Mouse (Mus musculus): ENCODE data around the gene Sptssb. TPM values are rescaled to one million over a fixed set of nuclear protein-coding genes. Genes with fewer than 3 reads are reported as not detected.

The Sptssb gene
- not detected in 2 replicates for total RNA-seq (2012; rRNA removed)
- total RNA-seq (2014; rRNA removed): not detected in 2 replicates
- not detected in 2 replicates for polyA plus RNA-seq (2012; ENCODE audit: insufficient read length, low read depth)

- Histone ChIP-seq H3K4me3 (replicated peaks in 1 of 3; ENCODE audit: low read depth in 2 of 3, low read length in 2 of 3, poor library complexity in 1 of 3) (no peak within 1 kb of the TSS), H3K9ac (ENCODE audit: insufficient read depth, low read depth) (no peak within 1 kb of the TSS), H3K9me3 (replicated peaks; ENCODE audit: low read length) (no peaks in the 10 kb centered on the region), H3K79me2 (replicated peaks; ENCODE audit: control insufficient read depth, extremely low read depth, insufficient read depth, poor library complexity, severe bottlenecking) (no peaks in the 10 kb centered on the region), H3K4me1 (ENCODE audit: control insufficient read depth in 1 of 2, insufficient read depth in 2 of 2) (no peaks in the 10 kb centered on the region), H3K4me2 (ENCODE audit: insufficient read depth, low read depth, poor library complexity, severe bottlenecking) (no peak within 1 kb of the TSS), H3K27ac (ENCODE audit: insufficient read depth, low read depth) (no peak within 1 kb of the TSS), H3K27me3 (replicated peaks) (no peaks in the 10 kb centered on the region), H3K36me3 (replicated peaks in 1 of 2; ENCODE audit: control insufficient read depth in 1 of 2, insufficient read depth in 1 of 2, low read length in 1 of 2) (no peaks in the 10 kb centered on the region)
- in situ Hi-C loops (cut with MboI; ENCODE audit: low pct_ligation_motif_present, low pct_unique_long_range_greater_than_20kb, low sequenced_read_pairs) (no loop called here), dilution Hi-C loops (cut with MboI; ENCODE audit: extremely low pct_ligation_motif_present, extremely low pct_unique_long_range_greater_than_20kb, low sequenced_read_pairs) (no loop called here)
- no peak for DNase-seq (ENCODE audit: extremely low read depth)
- TF ChIP-seq NELFE (IDR thresholded peaks at IDR 0.05; ENCODE audit: low read depth, low read length): no peak
- no peak for TF ChIP-seq ZKSCAN1 (IDR thresholded peaks at IDR 0.05; ENCODE audit: borderline replicate concordance, low read depth, low read length)
- no peak for TF ChIP-seq TBP (conservative IDR thresholded peaks at IDR 0.05; ENCODE audit: low read depth, low read length)
- TF ChIP-seq USF2 (conservative IDR thresholded peaks at IDR 0.05; ENCODE audit: low read depth, low read length): no peak
- TF ChIP-seq MAZ (IDR thresholded peaks at IDR 0.05; ENCODE audit: low read depth, low read length): no peak
- TF ChIP-seq GABPA (IDR thresholded peaks at IDR 0.05; ENCODE audit: insufficient replicate concordance, low read depth, low read length): no peak
- no peak for TF ChIP-seq ETS1 (conservative IDR thresholded peaks at IDR 0.05; ENCODE audit: low read depth, low read length)
- TF ChIP-seq MEF2A (IDR thresholded peaks at IDR 0.05; ENCODE audit: borderline replicate concordance, low read depth, low read length): no peak
- TF ChIP-seq SIN3A (IDR thresholded peaks at IDR 0.05; ENCODE audit: low read length): no peak
- no peak for TF ChIP-seq NRF1 (IDR thresholded peaks at IDR 0.05; ENCODE audit: low read depth, low read length)
- no peak for TF ChIP-seq POLR2AphosphoS2 (IDR thresholded peaks at IDR 0.05; ENCODE audit: low read depth, low read length)
- no peak for TF ChIP-seq IRF4 (IDR thresholded peaks at IDR 0.05; ENCODE audit: low read depth, low read length)
- TF ChIP-seq MXI1 (IDR thresholded peaks at IDR 0.05; ENCODE audit: low read depth, low read length): no peak
- no peak for TF ChIP-seq ELF1 (IDR thresholded peaks at IDR 0.05; ENCODE audit: low read depth, low read length)
- TF ChIP-seq CTCF (conservative IDR thresholded peaks at IDR 0.05 in 1 of 2, IDR thresholded peaks at IDR 0.05 in 1 of 2; ENCODE audit: low read depth in 2 of 2, low read length in 2 of 2): no peak
- TF ChIP-seq EP300 (IDR thresholded peaks at IDR 0.05; ENCODE audit: low read length): no peak
- no peak for TF ChIP-seq JUN (IDR thresholded peaks at IDR 0.05; ENCODE audit: insufficient read depth, low read depth, low read length)
- no peak for TF ChIP-seq MAFK (IDR thresholded peaks at IDR 0.05; ENCODE audit: insufficient replicate concordance, low read length)
Measured at GRCm38 (mm10) chr3:69859858-69860588, at the start of gene Sptssb. TSS of gene Sptssb (minus strand) at chr3:69859940.

- TF ChIP-seq CTCF (conservative IDR thresholded peaks at IDR 0.05 in 1 of 2, IDR thresholded peaks at IDR 0.05 in 1 of 2; ENCODE audit: low read depth in 2 of 2, low read length in 2 of 2): peak in 1 of 2 experiments; percentile 72; a peak in 3 of 4 replicates
- no peak for TF ChIP-seq MAZ (IDR thresholded peaks at IDR 0.05; ENCODE audit: low read depth, low read length)
- peak; percentile 49 for TF ChIP-seq SMC3 (IDR thresholded peaks at IDR 0.05; ENCODE audit: low read depth, low read length)
- no peak for TF ChIP-seq ZMIZ1 (IDR thresholded peaks at IDR 0.05; ENCODE audit: low read depth, low read length)
- no peak for TF ChIP-seq GABPA (IDR thresholded peaks at IDR 0.05; ENCODE audit: insufficient replicate concordance, low read depth, low read length)
- TF ChIP-seq ZNF384 (IDR thresholded peaks at IDR 0.05; ENCODE audit: low read depth, low read length): peak; percentile 94
- no peak for TF ChIP-seq UBTF (IDR thresholded peaks at IDR 0.05; ENCODE audit: low read depth, low read length)
- TF ChIP-seq RAD21 (IDR thresholded peaks at IDR 0.05; ENCODE audit: low read depth, low read length): peak; percentile 83
- TF ChIP-seq BHLHE40 (IDR thresholded peaks at IDR 0.05; ENCODE audit: low read depth, low read length): no peak
- no peak for TF ChIP-seq MAFK (IDR thresholded peaks at IDR 0.05; ENCODE audit: insufficient replicate concordance, low read length)
- no peaks in the 10 kb centered on the region for H3K79me2 ChIP-seq (replicated peaks; ENCODE audit: control insufficient read depth, extremely low read depth, insufficient read depth, poor library complexity, severe bottlenecking)
- 0 out of 4 replicates have a peak, but pooled peaks cover 0 to 5% of the 10 kb centered on the region in 2 experiments for H3K4me1 ChIP-seq (ENCODE audit: control insufficient read depth in 1 of 2, insufficient read depth in 2 of 2)
- in situ Hi-C loops (cut with MboI; ENCODE audit: low pct_ligation_motif_present, low pct_unique_long_range_greater_than_20kb, low sequenced_read_pairs) (no loop called here), dilution Hi-C loops (cut with MboI; ENCODE audit: extremely low pct_ligation_motif_present, extremely low pct_unique_long_range_greater_than_20kb, low sequenced_read_pairs) (no loop called here)
- no peak overlapping the region for H3K9ac ChIP-seq (ENCODE audit: insufficient read depth, low read depth)
- DNase-seq (ENCODE audit: extremely low read depth): peak; percentile 50
- H3K9me3 ChIP-seq (replicated peaks; ENCODE audit: low read length): no peaks in the 10 kb centered on the region
- peak overlapping the region; percentile 44; the same call in 1 of the 2 replicates for H3K4me2 ChIP-seq (ENCODE audit: insufficient read depth, low read depth, poor library complexity, severe bottlenecking)
- no peaks in the 10 kb centered on the region for H3K36me3 ChIP-seq (replicated peaks in 1 of 2; ENCODE audit: control insufficient read depth in 1 of 2, insufficient read depth in 1 of 2, low read length in 1 of 2)
- no peaks in the 10 kb centered on the region for H3K27me3 ChIP-seq (replicated peaks)
- H3K27ac ChIP-seq (ENCODE audit: insufficient read depth, low read depth): no peak overlapping the region
- no peak overlapping the region for H3K4me3 ChIP-seq (replicated peaks in 1 of 3; ENCODE audit: low read depth in 2 of 3, low read length in 2 of 3, poor library complexity in 1 of 3)
Measured at GRCm38 (mm10) chr3:69908074-69908473, 48.3 kb upstream of the Sptssb start.

Measured in CH12.LX (cell line).